Mouse (Mus musculus): ENCODE results near the gene Crebzf. TPM values are rescaled to one million over a fixed set of nuclear protein-coding genes. Genes with fewer than 3 reads are reported as not detected.

The Crebzf gene
- 145 and 151 TPM in 2 replicates for polyA plus RNA-seq (2012; rRNA removed)

GRCm38 (mm10) chr7:90442518-90443080 lies at the start of gene Crebzf:
Gene Crebzf (plus strand): TSS chr7:90442729.

GRCm38 (mm10) chr7:90426020-90427001 lies 16.2 kb upstream of the Crebzf start, which contains the start of gene Ccdc89:
Gene Ccdc89 (plus strand): TSS chr7:90426577.

GRCm38 (mm10) chr7:90456845-90457468 lies 14.4 kb downstream of the Crebzf start, which contains the start of gene Tmem126a:
Gene Tmem126a (minus strand): TSS chr7:90457229.

GRCm38 (mm10) chr7:90475793-90476312 lies 33.3 kb downstream of the Crebzf start, which contains the start of gene Tmem126b:
Gene Tmem126b (minus strand): TSS chr7:90476001.

GRCm38 (mm10) chr7:90476313-90477245 lies 34.0 kb downstream of the Crebzf start, which contains the start of gene Dlg2:
Gene Dlg2 (plus strand): TSS chr7:90476672.

Other genes with a start within 250 kb of the Crebzf start
- gene Ccdc83, start 177.0 kb upstream of the Crebzf start, polyA plus RNA-seq (2012; rRNA removed) = not detected in 2 replicates
- gene Sytl2, start 140.5 kb upstream of the Crebzf start, polyA plus RNA-seq (2012; rRNA removed) = 7.2 and 11.6 TPM in 2 replicates
- 1.1 and 1.2 TPM in 2 replicates for gene Ccdc89, start 16.2 kb upstream of the Crebzf start, polyA plus RNA-seq (2012; rRNA removed)
- 58.3 and 62.3 TPM in 2 replicates for gene Tmem126a, start 14.5 kb downstream of the Crebzf start, polyA plus RNA-seq (2012; rRNA removed)
- gene Tmem126b, start 33.3 kb downstream of the Crebzf start, polyA plus RNA-seq (2012; rRNA removed) = 17.8 and 21.4 TPM in 2 replicates
- gene Dlg2, start 33.9 kb downstream of the Crebzf start, polyA plus RNA-seq (2012; rRNA removed) = 79.8 and 82.3 TPM in 2 replicates

Measured in central nervous system, embryonic 18 days (tissue).